Mouse (Mus musculus) erythroblast, embryonic 14.5 days (primary cell): ENCODE results near the gene Lmnb2.

Experiments
- GATA1 ChIP-seq: IDR thresholded peaks from 2 replicates; pipeline ENCODE4 v1.6.1; 2012; ENCODE audit warnings: low read length, inconsistent platforms, mixed read lengths
- TAL1 ChIP-seq: IDR thresholded peaks from 3 replicates; pipeline ENCODE4 v1.6.1; 2012; ENCODE audit warnings: low read length, inconsistent platforms, mixed read lengths

DNA sequence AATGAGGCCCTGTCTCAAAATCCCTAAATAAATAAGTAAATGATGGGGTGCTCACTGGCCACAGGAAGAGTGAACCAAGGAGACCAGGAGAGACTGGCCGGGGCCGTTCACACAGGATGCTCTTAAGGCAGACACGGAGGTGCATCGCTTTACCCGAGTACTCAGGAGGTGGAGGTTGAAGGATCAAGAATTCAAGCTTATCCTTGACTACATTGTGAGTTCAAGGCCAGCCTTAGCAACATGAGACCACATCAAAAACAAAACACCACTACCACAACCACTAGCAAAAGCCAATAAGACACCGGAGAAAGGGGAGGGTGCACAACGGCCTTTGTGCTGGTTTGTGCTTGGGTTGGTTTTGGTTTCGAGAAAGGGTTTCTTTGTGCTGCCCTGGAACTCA, 38.3 kb upstream of the Lmnb2 start:
- no peak for TF ChIP-seq TAL1
- TF ChIP-seq GATA1, result no peak
